Mouse (Mus musculus) spleen, adult 2 months (tissue): ENCODE data around the gene Mcm3. TPM values are rescaled to one million over a fixed set of nuclear protein-coding genes. Genes with fewer than 3 reads are reported as not detected.
"Not testable (repeated sequence)": the region's sequence is repeated elsewhere in the genome, so short reads cannot be mapped to it uniquely, and the experiment has no call there.

Experiments used
- DNase-seq, 2 experiments: peaks; one replicate each; pipeline versions ENCODE4 v3.0.0 to v3.0.0-alpha.2; 2012 to 2021; ENCODE audit warnings: low spot score in 2 of 2, low read depth in 1 of 2
- H3K27ac ChIP-seq: fragments of 200-500 bp; 2 replicates; pipeline ENCODE4 v1.5.1; 2012; ENCODE audit warnings: low read length, inconsistent platforms; ENCODE audit not compliant: insufficient read depth
- H3K27me3 ChIP-seq: fragments of 200-500 bp; 2 replicates; pipeline ENCODE4 v1.6.1; 2012; ENCODE audit warnings: mild to moderate bottlenecking, moderate library complexity, low read length, inconsistent platforms; ENCODE audit not compliant: control insufficient read depth, insufficient read depth
- H3K36me3 ChIP-seq: fragments of 200-500 bp; 2 replicates; pipeline ENCODE4 v1.6.1; 2012; ENCODE audit warnings: mild to moderate bottlenecking, low read length, inconsistent platforms; ENCODE audit not compliant: control insufficient read depth, insufficient read depth
- H3K4me1 ChIP-seq: fragments of 200-500 bp; 2 replicates; pipeline ENCODE4 v1.6.1; 2011; ENCODE audit warnings: inconsistent platforms; ENCODE audit not compliant: control insufficient read depth, insufficient read depth, insufficient read length
- H3K4me3 ChIP-seq: fragments of 200-500 bp; 2 replicates; pipeline ENCODE4 v1.5.1; 2011; ENCODE audit warnings: mild to moderate bottlenecking, inconsistent platforms; ENCODE audit not compliant: insufficient read depth, insufficient read length; ENCODE audit errors: extremely low read depth
- CTCF ChIP-seq: fragments of 200-500 bp; IDR thresholded peaks from 2 replicates; pipeline ENCODE4 v1.5.1; 2011; ENCODE audit warnings: mild to moderate bottlenecking, inconsistent platforms; ENCODE audit not compliant: insufficient read depth, insufficient read length, insufficient replicate concordance; ENCODE audit errors: extremely low read depth
- POLR2A ChIP-seq: fragments of 200-500 bp; IDR thresholded peaks from 2 replicates; pipeline ENCODE4 v1.6.1; 2011; ENCODE audit warnings: low read depth, low read length, inconsistent platforms
- WGBS: fragments of 180-500 bp; shearing (Covaris S2); methylation state at CpG from one replicate; pipeline ENCODE4 v1.1.7; 2018; 5-methylcytosine and 5-hydroxymethylcytosine counted together
- polyA plus RNA-seq: library from polyadenylated mRNA; depleted of rRNA; stranded (reverse); fragments of >200 nt; gene quantifications from 2 replicates; pipeline ENCODE4 v1.2.3, GENCODE M21; 2012

Mcm3 gene
- polyA plus RNA-seq, 1 experiment = 22.6 TPM

DNA sequence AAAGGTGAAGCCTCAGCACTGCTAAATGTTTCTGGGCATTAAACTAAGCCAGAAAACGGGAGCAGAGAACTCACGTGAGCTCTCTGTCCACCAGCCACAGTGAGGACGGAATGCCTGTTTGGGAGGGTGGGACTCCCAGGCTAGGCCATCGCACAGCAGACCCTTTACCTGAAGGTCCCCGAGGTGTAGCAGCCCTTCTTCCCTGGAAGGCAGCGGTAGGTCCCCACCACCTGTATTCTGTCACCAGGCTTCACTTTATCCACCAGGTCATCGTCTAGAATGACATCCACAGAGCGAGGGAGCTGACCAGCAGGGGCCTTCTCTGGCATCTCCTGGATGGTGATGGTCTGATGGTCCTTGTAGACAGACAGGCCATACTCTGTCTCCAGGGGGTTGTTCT lies 5.6 kb downstream of the Mcm3 start:
- Histone ChIP-seq H3K4me1 (no peaks in the 10 kb centered on the region), H3K4me3 (no peak overlapping the region), H3K27ac (no peak overlapping the region), H3K36me3 (peaks cover 39% of the 10 kb centered on the region), H3K27me3 (no peaks in the 10 kb centered on the region)
- no peak for TF ChIP-seq POLR2A
- TF ChIP-seq CTCF = no peak
- 92% methylated on average over 8 of the region's 8 CpGs for WGBS
- DNase-seq = no peak

GRCm38 (mm10) chr1:20804526-20804925 lies 15.6 kb downstream of the Mcm3 start:
- Histone ChIP-seq H3K27me3 (no peaks in the 10 kb centered on the region), H3K4me1 (no peaks in the 10 kb centered on the region), H3K4me3 (no peak overlapping the region), H3K36me3 (peaks cover 53% of the 10 kb centered on the region), H3K27ac (no peak overlapping the region)
- no peak for DNase-seq
- 93% methylated on average over 10 of the region's 10 CpGs for WGBS
- no peak for TF ChIP-seq POLR2A
- no peak for TF ChIP-seq CTCF

DNA sequence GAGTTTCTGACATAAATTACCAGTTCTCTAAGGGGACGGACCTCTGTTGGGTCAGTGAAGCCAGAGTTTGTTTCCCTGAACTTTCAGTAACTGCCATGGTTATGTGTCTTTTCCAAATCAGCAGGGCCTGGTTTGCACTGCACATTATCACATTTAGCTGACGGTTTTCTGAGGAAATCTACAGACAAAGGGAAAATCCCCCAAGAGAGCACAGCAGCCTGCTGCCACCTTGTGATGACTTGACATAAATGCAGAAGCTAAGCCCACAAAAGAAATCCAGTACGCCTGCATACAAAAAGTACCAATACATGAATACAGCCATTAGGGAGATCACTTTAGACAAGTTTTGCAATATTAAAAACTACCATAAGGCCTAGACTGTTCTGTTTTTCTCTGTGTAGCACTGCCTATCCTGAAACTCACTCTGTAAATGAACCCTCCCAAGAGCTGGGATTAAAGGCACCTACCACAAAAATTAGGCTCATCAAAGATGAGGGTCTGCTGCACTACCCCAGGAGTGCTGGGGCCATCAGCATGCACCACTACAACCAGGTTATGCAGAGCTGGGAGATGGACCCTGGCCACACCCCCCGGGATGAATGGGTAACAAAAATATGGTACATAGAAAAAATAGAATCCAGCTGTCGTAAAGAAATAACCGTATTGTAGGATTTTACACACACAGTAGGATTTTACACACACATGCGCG lies 18.3 kb downstream of the Mcm3 start:
- no peaks in the 10 kb centered on the region for H3K4me1 ChIP-seq
- peaks cover 31% of the 10 kb centered on the region for H3K36me3 ChIP-seq
- H3K27ac ChIP-seq = no peak overlapping the region
- H3K27me3 ChIP-seq = no peaks in the 10 kb centered on the region
- no peak for TF ChIP-seq CTCF
- no peak for DNase-seq
- WGBS = 90% methylated on average over 8 of the region's 8 CpGs
- H3K4me3 ChIP-seq = no peak overlapping the region

DNA sequence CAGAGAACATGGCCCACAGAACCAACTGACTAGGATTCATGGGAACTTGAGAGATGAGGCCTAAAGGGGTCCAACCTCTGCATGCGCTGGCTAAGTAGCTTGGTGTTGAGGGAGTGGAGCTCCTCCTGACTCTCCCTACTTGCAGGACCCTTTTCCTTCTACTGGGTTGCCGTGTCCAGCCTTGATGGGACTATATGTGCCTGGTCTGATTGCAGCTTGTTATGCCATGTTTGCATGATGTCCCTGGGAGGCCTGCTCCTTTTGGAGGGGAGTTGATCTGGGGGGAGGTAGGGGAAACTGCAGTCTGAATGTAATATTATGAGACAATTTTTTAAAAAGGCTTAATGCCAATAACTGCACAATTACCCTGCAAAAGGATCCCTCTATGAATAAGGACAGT lies 18.8 kb downstream of the Mcm3 start:
- Histone ChIP-seq H3K4me1 (no peaks in the 10 kb centered on the region), H3K27ac (no peak overlapping the region), H3K27me3 (no peaks in the 10 kb centered on the region), H3K4me3 (no peak overlapping the region), H3K36me3 (peaks cover 26% of the 10 kb centered on the region)
- no peak for DNase-seq
- 91% methylated on average over 2 of the region's 2 CpGs for whole genome bisulfite sequencing
- no peak for TF ChIP-seq POLR2A
- TF ChIP-seq CTCF = no peak

- Histone ChIP-seq H3K4me3 (no peak overlapping the region), H3K36me3 (no peaks in the 10 kb centered on the region; the same call in 1 of the 2 replicates), H3K27ac (no peak overlapping the region), H3K4me1 (no peaks in the 10 kb centered on the region), H3K27me3 (no peaks in the 10 kb centered on the region)
- DNase-seq = no peak
- TF ChIP-seq CTCF (no peak), POLR2A (no peak)
- WGBS = 93% methylated on average over 5 of the region's 5 CpGs
These were observed 24.9 kb downstream of the Mcm3 start for GRCm38 (mm10) chr1:20795178-20795577.

- H3K4me3 ChIP-seq = no peak overlapping the region
- TF ChIP-seq CTCF (no peak), POLR2A (no peak)
- no peak overlapping the region for H3K27ac ChIP-seq
- 95% methylated on average over 4 of the region's 4 CpGs for WGBS
- H3K27me3 ChIP-seq = no peaks in the 10 kb centered on the region
- no peak for DNase-seq
- H3K4me1 ChIP-seq = no peaks in the 10 kb centered on the region
- no peaks in the 10 kb centered on the region for H3K36me3 ChIP-seq
These were observed 25.4 kb downstream of the Mcm3 start for GRCm38 (mm10) chr1:20794760-20795159.

- no peak overlapping the region for H3K4me3 ChIP-seq
- DNase-seq = no peak
- H3K4me1 ChIP-seq = no peaks in the 10 kb centered on the region
- H3K27ac ChIP-seq = no peak overlapping the region
- no peaks in the 10 kb centered on the region for H3K27me3 ChIP-seq
- no peak for TF ChIP-seq POLR2A
- no peak for TF ChIP-seq CTCF
- 47% methylated on average over 7 of the region's 7 CpGs for WGBS
- H3K36me3 ChIP-seq = no peaks in the 10 kb centered on the region
These were observed 28.7 kb downstream of the Mcm3 start for GRCm38 (mm10) chr1:20791414-20791813.

DNA sequence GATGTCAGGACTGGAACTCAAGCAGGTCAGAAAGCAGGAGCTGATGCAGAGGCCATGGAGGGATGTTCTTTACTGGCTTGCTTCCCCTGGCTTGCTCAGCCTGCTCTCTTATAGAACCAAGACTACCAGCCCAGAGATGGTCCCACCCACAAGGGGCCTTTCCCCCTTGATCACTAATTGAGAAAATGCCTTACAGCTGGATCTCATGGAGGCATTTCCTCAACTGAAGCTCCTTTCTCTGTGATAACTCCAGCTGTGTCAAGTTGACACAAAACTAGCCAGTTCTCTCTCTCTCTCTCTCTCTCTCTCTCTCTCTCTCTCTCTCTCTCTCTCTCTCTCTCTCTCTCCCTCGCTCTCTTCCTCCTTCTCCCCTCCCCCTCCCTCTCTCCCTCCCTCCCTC lies 29.6 kb downstream of the Mcm3 start, which contains the start of gene Il17f:
TSS of gene Il17f (minus strand) at position 101 of the 400 bp plus-strand sequence.
- not testable (repeated sequence) for H3K4me1 ChIP-seq, DNase-seq, H3K4me3 ChIP-seq, H3K36me3 ChIP-seq, H3K27ac ChIP-seq, H3K27me3 ChIP-seq
- WGBS = no CpG with 5 or more reads among the region's 1 CpGs
